8 mouse cellular contexts compared by ENCODE assay signal in genomic region chr17:28007857-28008564, GRCm38 (mm10).
A peak's percentile ranks its signal among the peaks of the same experiment; 100 is the strongest.
DNase-seq lines count a peak whose midpoint lies in the region; ATAC-seq lines count a peak whose summit lies in the region.

No protein-coding gene starts in this region.

- ATAC-seq in embryonic facial prominence, embryonic 14.5 days (ENCODE audit: low read depth), result peak; percentile 39
- ATAC-seq in heart, embryonic 14.5 days (ENCODE audit: insufficient number of reproducible peaks, insufficient read depth, low FRiP score, low read depth), result peak; percentile 54
- ATAC-seq in midbrain, embryonic 12.5 days (ENCODE audit: low FRiP score, low read depth), result no peak

- H3K27ac ChIP-seq in embryonic facial prominence, embryonic 14.5 days (replicated peaks; ENCODE audit: low read depth, low read length), result peak overlapping the region; percentile 91
- peak overlapping the region; percentile 90 to 91 for H3K27ac ChIP-seq in heart, embryonic 14.5 days (replicated peaks in 1 of 2; ENCODE audit: control insufficient read depth in 1 of 2, insufficient read depth in 1 of 2, low read depth in 2 of 2, low read length in 2 of 2)
- H3K27ac ChIP-seq in limb, embryonic 10.5 days, result peak overlapping the region; percentile 87
- H3K27ac ChIP-seq in midbrain, embryonic 12.5 days (replicated peaks), result 0 out of 2 replicates have a peak overlapping the region, but pooled peaks have one; percentile 27

- peak; percentile 50 for DNase-seq in R1 (ENCODE audit: low read depth, low spot score)
- no peak for DNase-seq in embryonic facial prominence, embryonic 14.5 days (ENCODE audit: low spot score)
- DNase-seq in limb, embryonic 10.5 days (ENCODE audit: low spot score), result peak; percentile 56
- DNase-seq in thymus, postnatal 14 days, result peak; percentile 66
- DNase-seq in cerebellum, adult 9-11 months, result no peak
- DNase-seq in spleen, adult 18-20 months, result no peak

- peaks cover 47% of the 10 kb centered on the region for H3K4me1 ChIP-seq in embryonic facial prominence, embryonic 14.5 days (ENCODE audit: control insufficient read depth, insufficient read depth, low read length)
- peaks cover 36 to 50% of the 10 kb centered on the region in 2 experiments for H3K4me1 ChIP-seq in heart, embryonic 14.5 days (ENCODE audit: control insufficient read depth in 2 of 2, insufficient read depth in 2 of 2, low read length in 2 of 2)
- H3K4me1 ChIP-seq in limb, embryonic 10.5 days, result peaks cover 43% of the 10 kb centered on the region
- H3K4me1 ChIP-seq in midbrain, embryonic 12.5 days, result peaks cover 33% of the 10 kb centered on the region

- WGBS in embryonic facial prominence, embryonic 14.5 days, result 22% methylated on average over 25 of the region's 27 CpGs
- WGBS in heart, embryonic 14.5 days, result 32% methylated on average over 27 of the region's 27 CpGs
- 32% methylated on average over 27 of the region's 27 CpGs for WGBS in limb, embryonic 10.5 days
- 24% methylated on average over 27 of the region's 27 CpGs for whole genome bisulfite sequencing in midbrain, embryonic 12.5 days

- peak overlapping the region; percentile 52 for H3K4me2 ChIP-seq in embryonic facial prominence, embryonic 14.5 days (ENCODE audit: low read depth, low read length)
- peak overlapping the region; percentile 66 for H3K4me2 ChIP-seq in heart, embryonic 14.5 days (ENCODE audit: low read length)
- 0 out of 2 replicates have a peak overlapping the region, but pooled peaks have one; percentile 12 for H3K4me2 ChIP-seq in midbrain, embryonic 12.5 days (replicated peaks)

- H3K27me3 ChIP-seq in embryonic facial prominence, embryonic 14.5 days (replicated peaks; ENCODE audit: control insufficient read depth, insufficient read depth, low read length), result no peaks in the 10 kb centered on the region
- no peaks in the 10 kb centered on the region for H3K27me3 ChIP-seq in heart, embryonic 14.5 days (ENCODE audit: control insufficient read depth, insufficient read depth, low read length)
- no peaks in the 10 kb centered on the region for H3K27me3 ChIP-seq in limb, embryonic 10.5 days (ENCODE audit: low read depth, poor library complexity, severe bottlenecking)
- H3K27me3 ChIP-seq in midbrain, embryonic 12.5 days, result 0 out of 2 replicates have a peak, but pooled peaks cover 5% of the 10 kb centered on the region

- 0 out of 2 replicates have a peak, but pooled peaks cover 4% of the 10 kb centered on the region for H3K36me3 ChIP-seq in embryonic facial prominence, embryonic 14.5 days (ENCODE audit: control insufficient read depth, insufficient read depth, low read length)
- peaks cover 18% of the 10 kb centered on the region for H3K36me3 ChIP-seq in heart, embryonic 14.5 days (ENCODE audit: control insufficient read depth, insufficient read depth, low read length)
- H3K36me3 ChIP-seq in limb, embryonic 10.5 days, result peaks cover 52% of the 10 kb centered on the region
- H3K36me3 ChIP-seq in midbrain, embryonic 12.5 days, result peaks cover 17% of the 10 kb centered on the region

- no peaks in the 10 kb centered on the region for H3K9me3 ChIP-seq in embryonic facial prominence, embryonic 14.5 days (ENCODE audit: control insufficient read depth, low read length)
- H3K9me3 ChIP-seq in heart, embryonic 14.5 days (ENCODE audit: control insufficient read depth, low read length), result no peaks in the 10 kb centered on the region
- no peaks in the 10 kb centered on the region for H3K9me3 ChIP-seq in limb, embryonic 10.5 days (replicated peaks)
- no peaks in the 10 kb centered on the region for H3K9me3 ChIP-seq in midbrain, embryonic 12.5 days

- peak overlapping the region; percentile 27 for H3K4me3 ChIP-seq in embryonic facial prominence, embryonic 14.5 days (ENCODE audit: low read depth, low read length)
- H3K4me3 ChIP-seq in heart, embryonic 14.5 days (ENCODE audit: control insufficient read depth in 1 of 2, insufficient read depth in 1 of 2, low read depth in 1 of 2, low read length in 2 of 2), result peak overlapping the region; percentile 27
- peak overlapping the region; percentile 35 for H3K4me3 ChIP-seq in limb, embryonic 10.5 days
- no peak overlapping the region for H3K4me3 ChIP-seq in midbrain, embryonic 12.5 days

- H3K9ac ChIP-seq in embryonic facial prominence, embryonic 14.5 days (ENCODE audit: low read depth, low read length), result peak overlapping the region; percentile 54
- peak overlapping the region; percentile 73 for H3K9ac ChIP-seq in heart, embryonic 14.5 days (ENCODE audit: low read length)
- H3K9ac ChIP-seq in midbrain, embryonic 12.5 days (replicated peaks), result peak overlapping the region; percentile 7; the same call in 1 of the 2 replicates

Comparison
In these comparisons a context has a peak if more than half of its experiments do, and no peak if none do; other contexts are left out.
1. DNase-seq: peak in R1 (single experiment), limb, embryonic 10.5 days (single experiment) and thymus, postnatal 14 days (single experiment); none in embryonic facial prominence, embryonic 14.5 days (single experiment), cerebellum, adult 9-11 months (single experiment) and spleen, adult 18-20 months (0 of 2).
2. H3K27ac ChIP-seq: peak in every context shown above with its lines; median percentile 91 in embryonic facial prominence, embryonic 14.5 days; 90 in heart, embryonic 14.5 days; 87 in limb, embryonic 10.5 days; 27 in midbrain, embryonic 12.5 days.
3. H3K4me2 ChIP-seq: peak in every context shown above with its lines; median percentile 66 in heart, embryonic 14.5 days; 52 in embryonic facial prominence, embryonic 14.5 days; 12 in midbrain, embryonic 12.5 days.
4. H3K9ac ChIP-seq: peak in every context shown above with its lines; median percentile 73 in heart, embryonic 14.5 days; 54 in embryonic facial prominence, embryonic 14.5 days; 7 in midbrain, embryonic 12.5 days.